Mouse (Mus musculus): ENCODE measurements around the gene Eapp. TPM values are rescaled to one million over a fixed set of nuclear protein-coding genes. Genes with fewer than 3 reads are reported as not detected.

Eapp gene
- polyA plus RNA-seq, 1 experiment from 2014 or later, result 66.0 TPM

DNA sequence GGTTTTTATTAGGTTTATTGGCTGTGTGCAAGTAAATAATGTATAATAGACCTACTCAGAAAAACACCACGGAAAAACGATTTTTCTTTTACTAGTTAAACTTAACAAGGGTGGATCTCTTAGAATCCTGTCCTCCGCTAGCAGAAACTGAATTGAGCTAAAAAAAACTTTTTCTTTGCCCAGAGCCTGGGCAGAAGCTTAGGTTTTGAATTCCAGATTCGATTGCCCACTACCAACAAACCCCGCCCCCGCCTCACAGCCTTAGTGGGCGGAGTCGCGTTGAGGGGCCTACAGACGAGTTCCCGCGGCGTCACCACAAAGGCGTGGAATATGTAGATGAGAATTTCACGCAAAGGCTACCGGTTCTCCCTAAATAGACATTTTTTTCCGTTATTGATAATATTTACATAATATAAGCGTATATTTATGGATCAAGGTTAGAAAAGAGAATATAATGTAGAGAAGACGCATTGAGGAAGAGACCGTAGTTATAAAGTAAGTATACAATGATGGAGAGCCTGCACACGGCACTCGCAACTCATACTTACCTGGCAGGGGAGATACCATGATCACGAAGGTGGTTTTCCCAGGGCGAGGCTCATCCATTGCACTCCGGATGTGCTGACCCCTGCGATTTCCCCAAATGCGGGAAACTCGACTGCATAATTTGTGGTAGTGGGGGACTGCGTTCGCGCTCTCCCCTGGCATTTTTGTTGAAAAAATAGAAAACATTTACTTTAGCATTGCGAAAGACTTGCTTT, 725 bp upstream of the Eapp start:
- no peak for TF ChIP-seq CTCF (IDR thresholded peaks at IDR 0.05; ENCODE audit: low read depth)
- TF ChIP-seq EP300 (optimal IDR thresholded peaks at IDR 0.05), result peak; percentile 49
- ATAC-seq (ENCODE audit: low FRiP score, low TSS enrichment), result peak; percentile 87

DNA sequence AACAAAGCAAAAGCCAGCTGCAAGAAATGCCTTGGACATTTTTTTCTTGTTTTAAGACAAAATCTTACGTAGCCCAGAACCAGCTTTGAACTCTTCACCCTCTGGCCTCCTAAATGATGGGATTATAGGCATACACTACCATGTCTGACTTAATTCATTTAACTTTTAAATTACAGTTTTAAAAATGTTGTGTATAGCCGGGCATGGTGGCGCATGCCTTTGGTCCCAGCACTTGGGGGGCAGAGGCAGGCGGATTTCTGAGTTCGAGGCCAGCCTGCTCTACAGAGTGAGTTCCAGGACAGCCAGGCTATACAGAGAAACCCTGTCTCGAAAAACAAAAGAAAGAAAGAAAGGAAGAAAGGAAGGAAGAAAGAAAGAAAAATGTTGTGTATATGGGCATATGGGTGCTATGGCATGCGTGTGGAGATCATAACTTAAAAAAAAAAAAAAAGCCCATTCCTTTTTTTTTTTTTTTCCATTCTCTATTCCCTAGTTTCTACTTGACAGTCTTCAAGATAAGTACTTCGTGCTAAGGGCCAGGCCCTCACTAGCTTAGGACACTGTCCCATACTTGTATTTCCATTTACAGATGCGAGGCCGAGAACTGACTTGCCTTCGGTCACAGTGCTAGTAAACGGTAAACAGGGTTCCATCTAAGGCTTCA, 718 bp downstream of the Eapp start:
- H3K4me2 ChIP-seq (replicated peaks; ENCODE audit: low read depth), result peak overlapping the region; percentile 62
- no peak for ATAC-seq (ENCODE audit: low FRiP score, low TSS enrichment)
- H3K9ac ChIP-seq (ENCODE audit: low read length), result peak overlapping the region; percentile 91
- H3K27me3 ChIP-seq (ENCODE audit: control insufficient read depth, insufficient read depth, low read length), result no peaks in the 10 kb centered on the region
- H3K27ac ChIP-seq (replicated peaks), result peak overlapping the region; percentile 99
- H3K4me1 ChIP-seq (replicated peaks; ENCODE audit: control insufficient read depth, insufficient read depth), result no peaks in the 10 kb centered on the region
- peaks cover 1% of the 10 kb centered on the region; the same call in 1 of the 2 replicates for H3K36me3 ChIP-seq (ENCODE audit: control insufficient read depth, insufficient read depth, low read length)
- TF ChIP-seq CTCF (IDR thresholded peaks at IDR 0.05; ENCODE audit: low read depth), result no peak
- no peak for TF ChIP-seq EP300 (optimal IDR thresholded peaks at IDR 0.05)
- H3K4me3 ChIP-seq (ENCODE audit: low read depth, low read length), result peak overlapping the region; percentile 84
- WGBS, result 34% methylated on average over 12 of the region's 12 CpGs
- no peak for DNase-seq (ENCODE audit: low spot score)
- no peaks in the 10 kb centered on the region for H3K9me3 ChIP-seq (ENCODE audit: control insufficient read depth, low read length)

More for the DNA sequence above, 725 bp upstream of the Eapp start:
- Histone ChIP-seq H3K27ac (replicated peaks) (peak overlapping the region; percentile 99), H3K4me3 (ENCODE audit: low read depth, low read length) (peak overlapping the region; percentile 84), H3K9ac (ENCODE audit: low read length) (peak overlapping the region; percentile 91), H3K27me3 (ENCODE audit: control insufficient read depth, insufficient read depth, low read length) (no peaks in the 10 kb centered on the region), H3K36me3 (ENCODE audit: control insufficient read depth, insufficient read depth, low read length) (no peaks in the 10 kb centered on the region), H3K4me2 (replicated peaks; ENCODE audit: low read depth) (peak overlapping the region; percentile 62), H3K9me3 (ENCODE audit: control insufficient read depth, low read length) (no peaks in the 10 kb centered on the region), H3K4me1 (replicated peaks; ENCODE audit: control insufficient read depth, insufficient read depth) (no peaks in the 10 kb centered on the region)
- peak; percentile 94 for DNase-seq (ENCODE audit: low spot score)
- under 1% methylated on average over 32 of the region's 32 CpGs for WGBS

DNA sequence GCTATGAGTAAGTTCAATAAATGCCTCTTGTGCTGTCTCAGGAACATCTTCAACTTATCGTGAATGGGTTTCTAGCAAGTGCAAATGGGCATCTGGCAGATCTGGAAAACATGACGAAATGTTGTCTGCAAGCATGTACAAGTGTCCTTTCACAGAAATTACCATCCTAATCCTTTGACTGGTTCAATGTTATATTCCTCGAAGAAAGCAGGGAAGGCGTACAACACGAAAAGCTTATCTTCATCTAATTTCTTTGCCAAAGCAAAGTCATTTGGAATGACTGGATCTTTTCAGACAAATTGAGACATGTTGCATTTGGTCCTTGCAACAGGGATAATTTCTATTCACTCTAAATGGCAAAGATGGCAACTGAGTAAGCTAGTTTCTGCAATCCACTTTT, 6.6 kb downstream of the Eapp start:
- H3K4me1 ChIP-seq (replicated peaks; ENCODE audit: control insufficient read depth, insufficient read depth), result no peaks in the 10 kb centered on the region
- no peak overlapping the region for H3K9ac ChIP-seq (ENCODE audit: low read length)
- H3K27me3 ChIP-seq (ENCODE audit: control insufficient read depth, insufficient read depth, low read length), result no peaks in the 10 kb centered on the region
- H3K27ac ChIP-seq (replicated peaks), result no peak overlapping the region
- H3K4me2 ChIP-seq (replicated peaks; ENCODE audit: low read depth), result no peak overlapping the region
- 71% methylated on average over 5 of the region's 5 CpGs for WGBS
- no peak overlapping the region for H3K4me3 ChIP-seq (ENCODE audit: low read depth, low read length)
- DNase-seq (ENCODE audit: low spot score) (no peak), ATAC-seq (ENCODE audit: low FRiP score, low TSS enrichment) (no peak)
- H3K36me3 ChIP-seq (ENCODE audit: control insufficient read depth, insufficient read depth, low read length), result peaks cover 12% of the 10 kb centered on the region
- no peak for TF ChIP-seq EP300 (optimal IDR thresholded peaks at IDR 0.05)
- no peak for TF ChIP-seq CTCF (IDR thresholded peaks at IDR 0.05; ENCODE audit: low read depth)
- no peaks in the 10 kb centered on the region for H3K9me3 ChIP-seq (ENCODE audit: control insufficient read depth, low read length)

DNA sequence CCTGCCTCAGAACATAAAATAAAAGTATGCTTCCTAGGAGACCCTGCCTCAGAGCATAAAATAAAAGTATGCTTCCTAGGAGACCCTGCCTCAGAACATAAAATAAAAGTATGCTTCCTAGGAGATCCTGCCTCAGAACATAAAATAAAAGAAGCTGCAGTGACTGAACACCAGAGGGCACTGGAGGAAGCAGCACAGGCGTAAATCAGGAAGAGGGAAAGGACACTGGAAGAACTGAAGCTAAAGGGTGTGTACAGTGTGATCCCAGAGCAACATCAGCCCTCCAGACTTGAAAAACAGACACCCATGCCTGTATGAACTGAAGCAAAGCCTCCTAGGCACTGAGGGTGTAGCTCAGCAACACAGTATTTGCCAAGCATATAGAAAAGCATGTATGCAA, 12.5 kb downstream of the Eapp start:
- ATAC-seq (ENCODE audit: low FRiP score, low TSS enrichment), result no peak
- no peaks in the 10 kb centered on the region for H3K9me3 ChIP-seq (ENCODE audit: control insufficient read depth, low read length)
- H3K36me3 ChIP-seq (ENCODE audit: control insufficient read depth, insufficient read depth, low read length), result peaks cover 5% of the 10 kb centered on the region
- H3K4me1 ChIP-seq (replicated peaks; ENCODE audit: control insufficient read depth, insufficient read depth), result no peaks in the 10 kb centered on the region
- H3K27ac ChIP-seq (replicated peaks), result no peak overlapping the region
- WGBS, result 17% methylated on average over 1 of the region's 1 CpGs
- H3K4me2 ChIP-seq (replicated peaks; ENCODE audit: low read depth), result no peak overlapping the region
- H3K4me3 ChIP-seq (ENCODE audit: low read depth, low read length), result no peak overlapping the region
- H3K9ac ChIP-seq (ENCODE audit: low read length), result no peak overlapping the region
- no peak for DNase-seq (ENCODE audit: low spot score)
- no peaks in the 10 kb centered on the region for H3K27me3 ChIP-seq (ENCODE audit: control insufficient read depth, insufficient read depth, low read length)
- TF ChIP-seq EP300 (optimal IDR thresholded peaks at IDR 0.05) (no peak), CTCF (IDR thresholded peaks at IDR 0.05; ENCODE audit: low read depth) (peak; percentile 76)

DNA sequence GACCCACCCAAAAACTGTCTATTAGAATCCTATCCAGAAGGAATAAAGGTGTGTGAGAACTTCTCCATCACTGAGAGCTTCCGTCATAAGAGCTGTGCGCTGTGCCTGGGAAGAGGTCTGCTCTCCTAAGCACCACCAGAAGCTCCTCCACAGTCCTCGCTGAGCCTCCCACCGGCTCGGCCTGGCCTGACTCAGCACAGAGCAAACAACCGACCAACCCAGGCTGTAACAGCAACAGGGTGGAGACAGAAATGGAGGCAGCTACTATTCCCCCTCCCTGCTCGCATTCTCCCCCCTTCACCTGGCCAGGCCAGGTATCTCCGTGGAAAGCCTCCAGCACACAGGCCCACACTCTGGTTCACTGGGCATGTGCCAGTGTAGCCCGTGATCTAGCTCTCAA, 19.0 kb downstream of the Eapp start:
- TF ChIP-seq EP300 (optimal IDR thresholded peaks at IDR 0.05) (no peak), CTCF (IDR thresholded peaks at IDR 0.05; ENCODE audit: low read depth) (no peak)
- Histone ChIP-seq H3K36me3 (ENCODE audit: control insufficient read depth, insufficient read depth, low read length) (peaks cover 15% of the 10 kb centered on the region), H3K9me3 (ENCODE audit: control insufficient read depth, low read length) (no peaks in the 10 kb centered on the region), H3K4me1 (replicated peaks; ENCODE audit: control insufficient read depth, insufficient read depth) (no peaks in the 10 kb centered on the region), H3K9ac (ENCODE audit: low read length) (no peak overlapping the region), H3K4me3 (ENCODE audit: low read depth, low read length) (no peak overlapping the region), H3K27ac (replicated peaks) (no peak overlapping the region), H3K27me3 (ENCODE audit: control insufficient read depth, insufficient read depth, low read length) (no peaks in the 10 kb centered on the region), H3K4me2 (replicated peaks; ENCODE audit: low read depth) (no peak overlapping the region)
- WGBS, result 74% methylated on average over 9 of the region's 9 CpGs
- DNase-seq (ENCODE audit: low spot score), result peak; percentile 44
- ATAC-seq (ENCODE audit: low FRiP score, low TSS enrichment), result peak; percentile 81

DNA sequence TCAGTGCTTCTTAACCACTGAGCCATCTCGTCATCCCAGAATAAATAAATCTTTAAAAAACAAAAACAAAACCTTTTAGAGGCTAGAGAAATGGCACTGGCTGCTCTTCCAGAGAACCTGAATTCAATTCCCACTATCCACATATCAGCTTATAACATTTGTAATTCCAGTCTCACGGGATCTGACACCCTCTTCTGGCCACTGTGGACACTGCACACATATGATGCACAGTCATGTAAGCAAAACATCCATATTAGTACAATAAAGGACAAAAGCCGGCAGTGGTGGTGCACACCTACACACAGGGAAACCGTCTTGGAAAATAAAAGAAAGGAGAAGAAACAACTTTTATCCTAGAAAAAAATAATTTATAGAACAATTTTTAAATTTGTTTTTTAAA, 20.3 kb downstream of the Eapp start:
- Histone ChIP-seq H3K4me2 (replicated peaks; ENCODE audit: low read depth) (no peak overlapping the region), H3K27me3 (ENCODE audit: control insufficient read depth, insufficient read depth, low read length) (no peaks in the 10 kb centered on the region), H3K4me3 (ENCODE audit: low read depth, low read length) (no peak overlapping the region), H3K36me3 (ENCODE audit: control insufficient read depth, insufficient read depth, low read length) (peaks cover 15% of the 10 kb centered on the region), H3K4me1 (replicated peaks; ENCODE audit: control insufficient read depth, insufficient read depth) (no peaks in the 10 kb centered on the region), H3K9me3 (ENCODE audit: control insufficient read depth, low read length) (no peaks in the 10 kb centered on the region), H3K27ac (replicated peaks) (no peak overlapping the region), H3K9ac (ENCODE audit: low read length) (no peak overlapping the region)
- DNase-seq (ENCODE audit: low spot score) (no peak), ATAC-seq (ENCODE audit: low FRiP score, low TSS enrichment) (no peak)
- WGBS, result 95% methylated on average over 4 of the region's 4 CpGs
- peak; percentile 43 for TF ChIP-seq CTCF (IDR thresholded peaks at IDR 0.05; ENCODE audit: low read depth)
- no peak for TF ChIP-seq EP300 (optimal IDR thresholded peaks at IDR 0.05)

All from stomach, postnatal 0 days (tissue).